Mouse (Mus musculus): ENCODE results near the gene Mpp3. TPM values are rescaled to one million over a fixed set of nuclear protein-coding genes. Genes with fewer than 3 reads are reported as not detected.

Mpp3 gene
- polyA plus RNA-seq, 1 experiment from 2014 or later: 3.5 TPM

DNA sequence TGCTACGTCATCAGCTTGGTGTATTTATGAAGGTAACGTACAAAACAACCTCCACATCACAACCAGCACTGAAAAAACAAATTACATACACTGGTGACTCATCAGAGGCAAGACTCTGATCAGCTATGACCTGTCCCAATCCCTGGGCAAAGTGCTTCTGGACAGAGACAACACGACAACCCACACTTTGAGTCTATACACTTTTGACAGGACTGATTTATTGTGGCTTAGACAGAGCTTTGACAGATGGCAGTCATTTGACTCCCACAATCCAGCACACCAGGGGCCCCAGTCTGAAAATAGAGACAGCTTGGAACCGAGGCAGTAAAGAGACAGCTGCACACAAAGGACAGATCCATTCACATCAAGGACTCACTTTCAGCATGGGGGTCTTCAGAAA lies 28.8 kb downstream of the Mpp3 start:
- ATAC-seq (replicated peaks; ENCODE audit: low FRiP score, low read depth): no peak
- 53% methylated on average over 4 of the region's 4 CpGs for WGBS

DNA sequence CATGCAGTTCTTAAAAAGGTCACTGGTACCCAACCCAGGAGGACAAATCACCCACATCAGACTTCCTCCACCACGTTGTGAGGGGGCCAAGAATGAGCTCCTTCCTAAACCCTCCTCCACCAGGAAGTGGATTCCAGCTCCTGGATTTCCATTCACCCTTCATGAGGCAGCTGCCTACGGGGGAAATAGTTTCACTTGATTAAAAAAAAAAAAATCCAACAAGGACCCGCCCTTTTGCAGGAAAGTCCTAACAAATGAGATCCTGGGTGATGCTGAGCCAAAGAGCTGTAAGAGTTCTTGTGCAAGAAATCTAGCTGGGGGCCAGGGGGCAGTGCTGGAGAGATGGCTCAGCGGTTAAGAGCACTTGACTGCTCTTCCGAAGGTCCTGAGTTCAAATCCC lies 30.0 kb downstream of the Mpp3 start:
- H3K4me1 ChIP-seq (replicated peaks; ENCODE audit: insufficient read depth, low read length): no peaks in the 10 kb centered on the region
- ATAC-seq (replicated peaks; ENCODE audit: low FRiP score, low read depth): no peak

More for the DNA sequence above, 28.8 kb downstream of the Mpp3 start:
- Histone ChIP-seq H3K4me2 (ENCODE audit: low read length) (no peak overlapping the region), H3K4me3 (replicated peaks; ENCODE audit: low read depth, low read length) (no peak overlapping the region), H3K27ac (no peak overlapping the region), H3K4me1 (replicated peaks; ENCODE audit: insufficient read depth, low read length) (no peaks in the 10 kb centered on the region), H3K9me3 (replicated peaks; ENCODE audit: low read length) (no peaks in the 10 kb centered on the region), H3K36me3 (ENCODE audit: insufficient read depth, low read length) (no peaks in the 10 kb centered on the region), H3K27me3 (ENCODE audit: insufficient read depth, low read length) (no peaks in the 10 kb centered on the region), H3K9ac (ENCODE audit: low read depth, low read length) (no peak overlapping the region)
- DNase-seq (ENCODE audit: low spot score): no peak
- TF ChIP-seq CTCF (IDR thresholded peaks at IDR 0.05; ENCODE audit: low read depth): no peak

DNA sequence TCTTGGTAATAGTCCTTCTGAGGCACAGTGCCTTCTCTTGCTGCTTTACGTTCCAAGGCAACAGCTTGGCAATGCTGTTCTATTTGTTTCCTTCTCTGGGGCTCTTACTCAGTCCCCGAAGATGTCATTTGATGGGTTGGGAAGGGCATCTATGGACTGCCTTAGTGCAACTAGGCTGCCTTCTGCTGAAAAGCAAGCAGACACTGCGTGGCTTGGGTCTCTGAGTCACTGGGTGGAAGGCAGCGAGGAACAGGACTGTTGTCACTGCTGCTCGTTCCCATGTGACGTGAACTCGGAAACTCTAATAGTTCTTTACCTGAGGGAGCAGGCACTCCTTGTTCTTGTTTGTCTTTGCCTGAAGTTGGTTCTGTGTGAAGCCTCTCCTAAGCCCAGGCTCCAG lies 32.3 kb downstream of the Mpp3 start:
- Histone ChIP-seq H3K4me1 (replicated peaks; ENCODE audit: insufficient read depth, low read length) (no peaks in the 10 kb centered on the region), H3K4me3 (replicated peaks; ENCODE audit: low read depth, low read length) (no peak overlapping the region), H3K9me3 (replicated peaks; ENCODE audit: low read length) (no peaks in the 10 kb centered on the region), H3K27me3 (ENCODE audit: insufficient read depth, low read length) (no peaks in the 10 kb centered on the region), H3K27ac (no peak overlapping the region), H3K36me3 (ENCODE audit: insufficient read depth, low read length) (no peaks in the 10 kb centered on the region), H3K9ac (ENCODE audit: low read depth, low read length) (no peak overlapping the region), H3K4me2 (ENCODE audit: low read length) (no peak overlapping the region)
- DNase-seq (ENCODE audit: low spot score): no peak
- whole genome bisulfite sequencing: 93% methylated on average over 7 of the region's 7 CpGs
- ATAC-seq (replicated peaks; ENCODE audit: low FRiP score, low read depth): no peak
- TF ChIP-seq CTCF (IDR thresholded peaks at IDR 0.05; ENCODE audit: low read depth): no peak

More for the DNA sequence above, 30.0 kb downstream of the Mpp3 start:
- Histone ChIP-seq H3K36me3 (ENCODE audit: insufficient read depth, low read length) (no peaks in the 10 kb centered on the region), H3K9me3 (replicated peaks; ENCODE audit: low read length) (no peaks in the 10 kb centered on the region), H3K27me3 (ENCODE audit: insufficient read depth, low read length) (no peaks in the 10 kb centered on the region), H3K9ac (ENCODE audit: low read depth, low read length) (no peak overlapping the region), H3K27ac (no peak overlapping the region), H3K4me3 (replicated peaks; ENCODE audit: low read depth, low read length) (no peak overlapping the region), H3K4me2 (ENCODE audit: low read length) (no peak overlapping the region)
- WGBS: 32% methylated on average over 5 of the region's 5 CpGs
- peak; percentile 52 for DNase-seq (ENCODE audit: low spot score)
- TF ChIP-seq CTCF (IDR thresholded peaks at IDR 0.05; ENCODE audit: low read depth): no peak

DNA sequence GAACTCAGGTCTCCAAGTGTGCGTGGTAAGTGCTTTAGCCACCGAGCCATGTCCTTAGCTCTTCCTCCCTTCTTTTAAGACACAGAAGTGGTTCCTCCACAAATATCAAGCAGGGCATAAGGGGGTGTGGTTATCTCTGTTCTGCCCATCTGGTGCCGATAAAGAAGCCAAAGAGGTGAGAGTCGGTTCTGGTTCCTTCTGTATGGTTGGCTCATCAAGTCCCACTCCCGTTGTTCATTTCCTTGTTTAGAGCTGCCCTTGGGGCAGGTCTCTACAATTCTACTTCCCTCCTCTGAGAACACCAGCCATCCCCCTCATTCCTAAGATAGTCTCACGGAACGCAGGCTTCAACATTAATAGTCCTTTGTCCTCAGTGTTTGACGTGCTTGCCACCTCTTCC lies 34.2 kb downstream of the Mpp3 start:
- 64% methylated on average over 8 of the region's 8 CpGs for WGBS
- DNase-seq (ENCODE audit: low spot score) (peak; percentile 19), ATAC-seq (replicated peaks; ENCODE audit: low FRiP score, low read depth) (no peak)
- H3K27me3 ChIP-seq (ENCODE audit: insufficient read depth, low read length): no peaks in the 10 kb centered on the region
- no peak overlapping the region for H3K4me3 ChIP-seq (replicated peaks; ENCODE audit: low read depth, low read length)
- no peak overlapping the region for H3K9ac ChIP-seq (ENCODE audit: low read depth, low read length)
- no peaks in the 10 kb centered on the region for H3K36me3 ChIP-seq (ENCODE audit: insufficient read depth, low read length)
- TF ChIP-seq CTCF (IDR thresholded peaks at IDR 0.05; ENCODE audit: low read depth): no peak
- no peaks in the 10 kb centered on the region for H3K9me3 ChIP-seq (replicated peaks; ENCODE audit: low read length)
- H3K4me1 ChIP-seq (replicated peaks; ENCODE audit: insufficient read depth, low read length): no peaks in the 10 kb centered on the region
- H3K4me2 ChIP-seq (ENCODE audit: low read length): no peak overlapping the region
- H3K27ac ChIP-seq: no peak overlapping the region

GRCm38 (mm10) chr11:101992411-101992810 lies 35.9 kb downstream of the Mpp3 start:
- Histone ChIP-seq H3K27me3 (ENCODE audit: insufficient read depth, low read length) (no peaks in the 10 kb centered on the region), H3K27ac (no peak overlapping the region), H3K36me3 (ENCODE audit: insufficient read depth, low read length) (no peaks in the 10 kb centered on the region), H3K4me1 (replicated peaks; ENCODE audit: insufficient read depth, low read length) (no peaks in the 10 kb centered on the region), H3K9ac (ENCODE audit: low read depth, low read length) (no peak overlapping the region), H3K4me3 (replicated peaks; ENCODE audit: low read depth, low read length) (no peak overlapping the region), H3K9me3 (replicated peaks; ENCODE audit: low read length) (no peaks in the 10 kb centered on the region), H3K4me2 (ENCODE audit: low read length) (no peak overlapping the region)
- no peak for TF ChIP-seq CTCF (IDR thresholded peaks at IDR 0.05; ENCODE audit: low read depth)
- DNase-seq (ENCODE audit: low spot score): no peak
- no peak for ATAC-seq (replicated peaks; ENCODE audit: low FRiP score, low read depth)
- 87% methylated on average over 7 of the region's 7 CpGs for WGBS

DNA sequence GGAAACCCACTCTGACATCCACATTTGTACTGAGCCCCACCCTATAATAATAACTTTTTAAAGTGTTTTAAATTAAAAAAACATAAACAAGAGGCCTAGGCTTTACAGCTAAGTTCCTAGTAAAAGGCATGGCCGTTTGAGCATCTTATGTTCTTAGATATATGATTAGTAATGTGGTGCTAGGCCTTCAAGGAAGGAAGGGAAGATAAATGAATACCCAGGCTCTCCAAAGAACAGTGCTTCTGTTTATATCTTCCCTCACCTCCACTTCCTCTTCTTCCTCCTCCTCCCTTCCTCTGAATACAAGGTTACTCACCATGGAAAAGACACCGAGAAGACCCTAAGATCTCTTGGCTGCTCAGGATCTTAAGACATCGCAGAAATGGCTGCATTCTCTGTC lies 36.4 kb downstream of the Mpp3 start:
- Histone ChIP-seq H3K4me2 (ENCODE audit: low read length) (no peak overlapping the region), H3K9me3 (replicated peaks; ENCODE audit: low read length) (no peaks in the 10 kb centered on the region), H3K27me3 (ENCODE audit: insufficient read depth, low read length) (no peaks in the 10 kb centered on the region), H3K9ac (ENCODE audit: low read depth, low read length) (no peak overlapping the region), H3K27ac (no peak overlapping the region), H3K4me1 (replicated peaks; ENCODE audit: insufficient read depth, low read length) (no peaks in the 10 kb centered on the region), H3K36me3 (ENCODE audit: insufficient read depth, low read length) (no peaks in the 10 kb centered on the region), H3K4me3 (replicated peaks; ENCODE audit: low read depth, low read length) (no peak overlapping the region)
- 76% methylated on average over 3 of the region's 3 CpGs for WGBS
- TF ChIP-seq CTCF (IDR thresholded peaks at IDR 0.05; ENCODE audit: low read depth): no peak
- DNase-seq (ENCODE audit: low spot score): no peak
- ATAC-seq (replicated peaks; ENCODE audit: low FRiP score, low read depth): no peak

- Histone ChIP-seq H3K27ac (no peak overlapping the region), H3K4me3 (replicated peaks; ENCODE audit: low read depth, low read length) (no peak overlapping the region), H3K4me2 (ENCODE audit: low read length) (no peak overlapping the region), H3K4me1 (replicated peaks; ENCODE audit: insufficient read depth, low read length) (0 out of 2 replicates have a peak, but pooled peaks cover 2% of the 10 kb centered on the region), H3K27me3 (ENCODE audit: insufficient read depth, low read length) (no peaks in the 10 kb centered on the region), H3K9ac (ENCODE audit: low read depth, low read length) (no peak overlapping the region), H3K36me3 (ENCODE audit: insufficient read depth, low read length) (no peaks in the 10 kb centered on the region), H3K9me3 (replicated peaks; ENCODE audit: low read length) (no peaks in the 10 kb centered on the region)
- 88% methylated on average over 3 of the region's 3 CpGs for WGBS
- no peak for ATAC-seq (replicated peaks; ENCODE audit: low FRiP score, low read depth)
- DNase-seq (ENCODE audit: low spot score): no peak
- no peak for TF ChIP-seq CTCF (IDR thresholded peaks at IDR 0.05; ENCODE audit: low read depth)
These were observed 38.0 kb downstream of the Mpp3 start for GRCm38 (mm10) chr11:101990244-101990643.
